Mouse (Mus musculus) embryonic facial prominence, embryonic 15.5 days (tissue): ENCODE results near the gene Pld2. TPM values are rescaled to one million over a fixed set of nuclear protein-coding genes. Genes with fewer than 3 reads are reported as not detected.

Source experiments
- ATAC-seq: fragments of 200-750 bp; cut with Nextera tagmentation; 2 replicates; pipeline ENCODE4 v1.8.0; 2017; ENCODE audit warnings: low read depth, moderate TSS enrichment; ENCODE audit not compliant: insufficient number of reproducible peaks, low FRiP score, low TSS enrichment
- H3K27ac ChIP-seq: fragments of 300-500 bp; sonication (generic); replicated peaks from 2 replicates; pipeline ENCODE4 v1.5.1; 2015; ENCODE audit warnings: mild to moderate bottlenecking, inconsistent platforms
- H3K27me3 ChIP-seq: fragments of 300-500 bp; sonication (generic); 2 replicates; pipeline ENCODE4 v1.6.1; 2015; ENCODE audit warnings: inconsistent platforms
- H3K36me3 ChIP-seq: fragments of 300-500 bp; sonication (generic); 2 replicates; pipeline ENCODE4 v1.6.1; 2015; ENCODE audit warnings: mild to moderate bottlenecking, inconsistent platforms
- H3K4me1 ChIP-seq: fragments of 300-500 bp; sonication (generic); 2 replicates; pipeline ENCODE4 v1.6.1; 2015; ENCODE audit warnings: inconsistent platforms
- H3K4me2 ChIP-seq: fragments of 300-500 bp; sonication (generic); replicated peaks from 2 replicates; pipeline ENCODE4 v1.6.1; 2015; ENCODE audit warnings: mild to moderate bottlenecking, inconsistent platforms
- H3K4me3 ChIP-seq: fragments of 300-500 bp; sonication (generic); replicated peaks from 2 replicates; pipeline ENCODE4 v1.5.1; 2015; ENCODE audit warnings: mild to moderate bottlenecking, inconsistent platforms
- H3K9ac ChIP-seq: fragments of 300-500 bp; sonication (generic); 2 replicates; pipeline ENCODE4 v1.6.1; 2015; ENCODE audit warnings: inconsistent platforms
- H3K9me3 ChIP-seq: fragments of 300-500 bp; sonication (generic); replicated peaks from 2 replicates; pipeline ENCODE4 v1.6.1; 2016; ENCODE audit warnings: inconsistent platforms
- WGBS: fragments of 180-500 bp; shearing (Covaris S2); methylation state at CpG from one replicate; pipeline ENCODE4 v1.1.7; 2015; 5-methylcytosine and 5-hydroxymethylcytosine counted together
- polyA plus RNA-seq: library from polyadenylated mRNA; unstranded; fragments of >200 nt; fragmentation: Nextera tagmentation; extraction: Ambion mirVana; gene quantifications from 2 replicates; pipeline ENCODE4 v1.2.1, GENCODE M21; 2015

Pld2 gene
- polyA plus RNA-seq = 10.3 and 13.2 TPM in 2 replicates

DNA sequence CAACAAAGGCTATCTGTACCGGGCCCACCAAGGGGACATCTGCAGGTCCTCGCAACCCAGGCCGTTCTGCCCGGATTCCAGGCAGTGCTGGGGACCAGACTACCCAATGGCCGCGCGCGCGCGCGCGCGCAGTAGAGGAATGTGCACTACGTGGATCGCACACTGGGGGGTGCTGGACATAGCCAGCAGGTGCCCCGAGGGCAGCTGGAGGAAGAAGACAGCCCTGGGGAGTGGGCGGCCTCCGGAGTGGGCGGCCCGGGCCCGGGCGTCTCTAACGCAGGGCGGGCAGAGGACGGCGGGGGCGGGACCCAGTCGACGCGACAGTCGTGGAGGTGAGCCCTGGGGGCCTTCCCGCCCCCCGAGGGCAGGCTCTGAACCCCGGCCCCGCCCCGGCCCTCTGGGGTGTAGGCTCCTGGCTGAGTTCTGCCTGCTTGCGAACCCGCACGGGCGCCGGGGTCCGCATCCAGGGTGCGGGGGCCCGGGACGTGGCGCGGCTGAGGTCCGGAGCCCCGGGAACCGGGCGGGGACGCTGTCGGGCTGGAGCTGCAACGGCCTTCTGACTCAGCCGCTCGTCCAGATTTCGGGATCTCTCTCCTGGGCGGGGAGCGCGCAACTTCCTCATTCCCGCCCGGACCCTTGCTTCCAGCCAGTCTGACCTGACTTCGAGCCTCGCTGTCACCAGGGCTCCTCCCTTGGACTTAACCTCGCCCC lies at the start of gene Pld2:
Gene Pld2 (plus strand): TSS at position 188 of the 711 bp plus-strand sequence.
- H3K4me3 ChIP-seq = peak within 1 kb of the TSS; percentile 62
- peak within 1 kb of the TSS; percentile 83 for H3K4me2 ChIP-seq
- H3K9me3 ChIP-seq = no peaks in the 10 kb centered on the region
- H3K9ac ChIP-seq = peak within 1 kb of the TSS; percentile 52
- 1% methylated on average over 58 of the region's 65 CpGs for WGBS
- peaks cover 16% of the 10 kb centered on the region; the same call in 1 of the 2 replicates for H3K4me1 ChIP-seq
- no peaks in the 10 kb centered on the region; the same call in 1 of the 2 replicates for H3K27me3 ChIP-seq
- no peaks in the 10 kb centered on the region for H3K36me3 ChIP-seq
- peak; percentile 92 for ATAC-seq
- H3K27ac ChIP-seq = peak within 1 kb of the TSS; percentile 60; the same call in 1 of the 2 replicates

DNA sequence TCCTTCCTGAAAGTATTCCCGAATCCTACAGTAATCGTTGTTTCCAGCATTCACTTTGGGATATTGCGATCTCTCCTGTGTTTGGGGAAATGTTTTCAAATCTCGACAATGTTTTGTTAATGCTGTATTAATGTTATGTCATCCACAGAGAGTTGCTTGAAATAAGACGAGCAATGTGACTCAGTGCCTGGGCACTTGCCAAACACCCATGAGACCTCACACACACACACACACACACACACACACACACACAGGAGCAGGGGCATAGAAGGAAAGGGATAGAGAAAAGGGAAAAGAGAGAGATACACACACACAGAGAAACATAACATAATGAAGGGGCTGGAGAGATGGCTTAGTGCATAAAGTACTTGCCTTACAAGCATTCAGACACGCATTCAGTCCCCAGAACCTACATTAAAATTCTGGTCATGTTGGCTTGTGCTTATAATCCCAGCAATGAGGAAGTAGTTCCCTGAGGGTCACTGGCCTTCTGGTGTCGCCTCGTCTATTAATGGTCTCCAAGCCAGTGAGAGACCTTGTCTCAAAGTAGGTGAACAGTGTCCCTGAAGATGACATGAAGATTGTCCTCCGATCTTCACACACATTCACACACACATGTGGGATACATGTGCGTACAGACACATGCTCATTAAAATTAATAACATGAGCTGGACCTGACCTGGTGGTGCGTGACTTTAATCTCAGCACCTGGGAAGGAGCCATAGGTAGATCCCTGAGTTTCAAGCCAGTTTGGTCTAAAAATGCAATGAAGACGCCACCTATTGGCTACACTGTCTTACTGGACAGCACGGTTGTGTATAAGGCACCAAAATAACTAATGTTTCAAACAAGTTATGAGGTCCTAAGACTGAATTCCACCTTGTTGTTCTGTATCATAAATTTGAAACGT lies 40.0 kb upstream of the Pld2 start:
- Histone ChIP-seq H3K9ac (no peak overlapping the region), H3K9me3 (no peaks in the 10 kb centered on the region), H3K27ac (no peak overlapping the region), H3K4me1 (no peaks in the 10 kb centered on the region), H3K27me3 (no peaks in the 10 kb centered on the region), H3K4me3 (no peak overlapping the region), H3K36me3 (no peaks in the 10 kb centered on the region), H3K4me2 (no peak overlapping the region)
- WGBS = 67% methylated on average over 14 of the region's 14 CpGs
- no peak for ATAC-seq

DNA sequence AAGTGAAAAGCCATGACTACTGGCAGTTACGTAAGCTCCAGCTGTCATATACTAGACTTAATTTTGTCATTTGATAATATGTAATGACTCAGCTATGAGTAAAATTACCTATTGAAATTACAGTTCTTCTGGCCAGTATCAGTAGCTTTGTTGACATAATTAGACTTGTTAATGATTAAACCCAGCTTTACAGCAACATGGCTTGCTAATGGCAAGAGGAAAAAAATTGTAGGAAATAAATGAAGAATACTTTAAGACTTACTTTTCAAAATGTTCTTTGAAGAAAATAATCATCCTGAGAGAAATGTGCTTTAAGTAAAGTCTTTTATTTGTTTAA lies 39.4 kb upstream of the Pld2 start:
- Histone ChIP-seq H3K27ac (no peak overlapping the region), H3K4me2 (no peak overlapping the region), H3K4me1 (no peaks in the 10 kb centered on the region), H3K9me3 (no peaks in the 10 kb centered on the region), H3K4me3 (no peak overlapping the region), H3K27me3 (no peaks in the 10 kb centered on the region), H3K36me3 (no peaks in the 10 kb centered on the region), H3K9ac (no peak overlapping the region)
- 87% methylated on average over 1 of the region's 1 CpGs for WGBS
- no peak for ATAC-seq

DNA sequence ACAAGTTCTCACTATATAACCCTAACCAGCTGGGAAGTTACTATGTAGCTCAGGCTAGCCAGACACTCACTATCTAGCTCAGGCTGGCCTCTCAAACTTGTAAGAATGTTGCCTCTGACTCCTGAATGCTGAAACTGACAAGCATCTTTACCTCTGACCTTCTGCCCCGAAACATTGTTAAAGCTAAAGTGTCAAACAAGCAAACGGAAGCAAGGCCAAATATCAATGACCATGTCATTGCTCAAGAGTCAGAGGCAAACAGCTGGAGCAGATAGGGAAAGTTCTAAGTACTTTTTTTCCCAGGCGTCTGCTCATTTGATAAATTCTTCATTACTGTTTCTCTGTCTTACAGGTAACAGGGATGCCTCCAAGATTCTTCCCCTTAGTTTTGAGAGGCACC lies 37.8 kb upstream of the Pld2 start:
- no peaks in the 10 kb centered on the region for H3K27me3 ChIP-seq
- no peak overlapping the region for H3K27ac ChIP-seq
- no peaks in the 10 kb centered on the region for H3K36me3 ChIP-seq
- H3K4me1 ChIP-seq = no peaks in the 10 kb centered on the region
- no peaks in the 10 kb centered on the region for H3K9me3 ChIP-seq
- H3K4me3 ChIP-seq = no peak overlapping the region
- 62% methylated on average over 3 of the region's 3 CpGs for WGBS
- no peak overlapping the region for H3K4me2 ChIP-seq
- H3K9ac ChIP-seq = no peak overlapping the region
- no peak for ATAC-seq

DNA sequence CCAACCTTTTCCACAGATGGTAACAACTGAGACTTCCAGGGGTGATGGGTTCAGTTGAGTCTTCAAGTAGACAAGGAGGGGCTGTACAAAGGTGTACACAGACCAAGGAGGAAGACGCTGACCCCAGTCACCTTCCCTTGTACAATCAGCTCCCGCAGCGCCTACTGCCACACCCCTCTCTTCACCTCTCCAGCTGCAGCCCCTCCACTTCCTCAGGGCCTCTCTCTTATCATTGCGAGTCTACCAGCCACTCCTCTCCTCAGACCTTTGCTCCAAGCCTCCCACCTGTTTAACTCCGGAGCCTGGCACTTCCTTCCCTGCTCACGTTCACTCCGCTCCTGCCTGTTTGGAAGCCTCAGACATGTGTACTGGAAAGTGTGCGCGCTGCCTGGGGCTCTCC lies 34.9 kb upstream of the Pld2 start, which contains the start of gene Tm4sf5:
Gene Tm4sf5 (plus strand): TSS at position 275 of the 400 bp plus-strand sequence.
- Histone ChIP-seq H3K9me3 (no peaks in the 10 kb centered on the region), H3K27me3 (no peaks in the 10 kb centered on the region), H3K4me3 (no peak within 1 kb of the TSS), H3K4me1 (peaks cover 3% of the 10 kb centered on the region; the same call in 1 of the 2 replicates), H3K27ac (no peak within 1 kb of the TSS), H3K9ac (no peak within 1 kb of the TSS), H3K4me2 (no peak within 1 kb of the TSS), H3K36me3 (no peaks in the 10 kb centered on the region)
- 70% methylated on average over 9 of the region's 9 CpGs for WGBS
- no peak for ATAC-seq

DNA sequence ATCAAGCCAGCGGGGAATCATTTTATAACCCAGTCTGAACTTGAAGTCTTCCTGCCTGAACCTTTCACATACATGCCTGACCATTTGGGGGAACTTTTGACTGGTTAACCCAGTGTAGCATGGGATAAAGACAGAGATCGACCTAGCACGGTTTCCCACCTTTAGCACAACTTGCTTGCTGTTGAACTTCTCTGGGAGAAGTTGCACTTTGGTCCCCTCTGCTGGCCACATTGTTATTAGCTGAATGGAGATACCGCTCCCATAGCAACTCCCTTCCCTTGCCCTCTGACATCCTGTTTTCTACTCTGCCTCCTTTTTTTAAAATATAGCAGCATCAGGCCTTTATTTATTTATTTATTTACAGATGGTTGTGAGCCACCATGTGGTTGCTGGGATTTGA lies 33.5 kb upstream of the Pld2 start:
- no peak for ATAC-seq
- Histone ChIP-seq H3K4me2 (no peak overlapping the region), H3K27me3 (no peaks in the 10 kb centered on the region), H3K9ac (no peak overlapping the region), H3K9me3 (no peaks in the 10 kb centered on the region), H3K36me3 (no peaks in the 10 kb centered on the region), H3K4me1 (peaks cover 7% of the 10 kb centered on the region; the same call in 1 of the 2 replicates), H3K4me3 (no peak overlapping the region), H3K27ac (no peak overlapping the region)
- WGBS = 23% methylated on average over 4 of the region's 4 CpGs

DNA sequence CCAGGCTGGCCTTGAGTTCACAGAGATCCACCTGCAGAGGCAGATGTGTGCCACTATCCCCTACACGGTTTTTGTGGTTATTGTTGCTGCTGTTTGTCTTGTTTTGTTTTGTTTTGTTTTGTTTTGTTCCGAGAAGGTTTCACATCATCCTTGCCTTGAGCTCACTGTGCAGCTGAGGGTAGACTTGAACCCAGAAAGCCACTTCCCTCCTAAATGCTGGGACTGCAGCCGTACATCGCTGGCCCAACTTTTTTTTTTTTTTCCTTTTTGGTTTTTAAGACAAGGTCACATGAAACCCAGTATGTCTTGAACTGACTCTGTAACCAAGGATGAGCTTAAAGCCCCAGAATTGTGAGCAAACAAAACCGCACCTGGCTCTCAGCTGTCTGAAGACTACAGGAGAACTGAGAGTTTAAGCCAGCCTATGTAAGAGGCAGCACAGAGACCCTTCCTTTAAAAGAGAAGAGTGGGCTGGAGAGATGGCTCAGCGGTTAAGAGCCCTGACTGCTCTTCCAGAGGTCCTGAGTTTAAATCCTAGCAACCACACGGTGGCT lies 32.8 kb upstream of the Pld2 start:
- H3K27ac ChIP-seq = no peak overlapping the region
- ATAC-seq = no peak
- H3K27me3 ChIP-seq = no peaks in the 10 kb centered on the region
- no peak overlapping the region for H3K4me3 ChIP-seq
- 66% methylated on average over 7 of the region's 7 CpGs for WGBS
- peaks cover 7% of the 10 kb centered on the region; the same call in 1 of the 2 replicates for H3K4me1 ChIP-seq
- H3K9me3 ChIP-seq = no peaks in the 10 kb centered on the region
- H3K9ac ChIP-seq = no peak overlapping the region
- no peak overlapping the region for H3K4me2 ChIP-seq
- no peaks in the 10 kb centered on the region for H3K36me3 ChIP-seq

DNA sequence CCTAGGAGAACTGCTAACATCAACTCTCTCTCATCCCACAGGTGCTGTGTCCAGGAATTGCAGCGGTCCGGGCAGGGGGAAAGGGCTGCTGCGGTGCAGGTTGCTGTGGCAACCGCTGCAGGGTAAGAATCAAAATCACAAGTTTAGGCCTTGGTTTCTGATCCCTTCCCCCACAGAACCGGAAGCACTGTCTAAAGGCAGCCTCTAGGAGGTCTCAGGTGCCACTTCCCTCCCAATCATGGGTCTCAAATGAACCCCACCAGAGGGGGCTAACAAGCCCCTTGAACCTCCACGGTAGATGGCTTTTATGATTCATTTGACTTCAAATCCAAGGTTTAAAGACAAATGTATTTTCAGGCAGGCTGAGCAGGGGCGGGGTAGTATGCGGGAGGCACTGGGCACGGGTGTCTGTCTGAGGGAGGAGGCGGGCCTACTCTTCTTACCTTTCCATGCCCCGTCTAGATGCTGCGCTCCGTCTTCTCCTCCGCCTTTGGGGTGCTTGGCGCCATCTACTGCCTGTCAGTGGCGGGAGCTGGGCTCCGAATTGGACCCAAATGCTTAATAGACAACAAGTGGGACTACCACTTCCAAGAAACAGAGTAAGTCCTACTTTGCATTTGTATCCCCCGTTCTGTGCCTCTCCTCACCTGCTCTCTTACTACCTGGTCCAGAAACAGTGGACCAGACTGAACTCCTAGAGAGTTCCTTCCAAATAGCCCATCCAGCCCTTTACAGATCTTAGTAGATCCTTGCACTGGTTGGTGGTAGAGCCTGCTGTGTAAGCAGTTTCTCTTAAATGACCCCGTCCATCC lies 29.9 kb upstream of the Pld2 start:
- H3K4me3 ChIP-seq = no peak overlapping the region
- WGBS = 9% methylated on average over 19 of the region's 19 CpGs
- no peaks in the 10 kb centered on the region for H3K36me3 ChIP-seq
- peaks cover 7% of the 10 kb centered on the region; the same call in 1 of the 2 replicates for H3K4me1 ChIP-seq
- no peak for ATAC-seq
- peak overlapping the region; percentile 32 for H3K4me2 ChIP-seq
- H3K9ac ChIP-seq = no peak overlapping the region
- H3K27ac ChIP-seq = no peak overlapping the region
- H3K9me3 ChIP-seq = no peaks in the 10 kb centered on the region
- H3K27me3 ChIP-seq = peaks cover 6% of the 10 kb centered on the region; the same call in 1 of the 2 replicates

DNA sequence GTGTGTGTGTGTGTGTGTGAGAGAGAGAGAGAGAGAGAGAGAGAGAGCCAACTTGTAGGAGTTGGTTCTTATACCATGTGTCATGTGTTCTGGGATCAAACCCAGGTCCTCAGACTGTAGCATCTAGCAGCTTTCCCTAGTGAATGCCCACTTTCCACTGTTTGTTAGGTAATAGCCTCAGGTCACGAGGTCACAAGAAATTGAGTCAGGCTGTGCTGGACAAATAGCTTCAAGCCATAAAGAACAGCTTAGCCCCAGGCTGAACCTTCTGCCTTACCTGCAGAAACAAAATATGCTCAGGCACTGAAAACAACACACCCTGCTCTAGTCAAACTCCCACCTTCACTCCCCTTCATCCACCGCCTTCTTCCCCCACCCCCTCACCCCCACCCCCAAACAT lies 28.6 kb upstream of the Pld2 start:
- peaks cover 6% of the 10 kb centered on the region; the same call in 1 of the 2 replicates for H3K27me3 ChIP-seq
- H3K36me3 ChIP-seq = no peaks in the 10 kb centered on the region
- no peak overlapping the region for H3K27ac ChIP-seq
- H3K9ac ChIP-seq = no peak overlapping the region
- ATAC-seq = no peak
- peaks cover 7% of the 10 kb centered on the region; the same call in 1 of the 2 replicates for H3K4me1 ChIP-seq
- H3K4me2 ChIP-seq = no peak overlapping the region
- H3K4me3 ChIP-seq = no peak overlapping the region
- H3K9me3 ChIP-seq = no peaks in the 10 kb centered on the region
- WGBS = 58% methylated on average over 2 of the region's 2 CpGs

DNA sequence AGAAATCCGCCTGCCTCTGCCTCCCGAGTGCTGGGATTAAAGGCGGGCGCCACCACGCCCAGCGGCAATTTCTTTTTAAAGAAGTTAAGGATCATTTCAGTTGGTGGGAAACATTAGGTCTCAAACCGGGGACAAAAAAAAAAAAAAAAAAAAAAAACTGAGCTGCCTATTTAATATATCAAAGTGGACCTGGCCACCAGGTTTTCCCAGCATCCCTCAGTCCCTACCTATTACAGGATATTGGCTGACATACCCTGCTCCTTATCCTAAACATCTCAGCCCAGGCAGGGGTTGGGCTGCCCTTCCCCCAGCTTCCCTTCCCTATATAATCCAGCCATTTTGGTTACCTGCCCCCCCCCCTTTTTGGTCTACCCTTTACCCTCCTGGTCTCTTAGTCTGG lies 28.0 kb upstream of the Pld2 start:
- no peak overlapping the region for H3K27ac ChIP-seq
- no peak overlapping the region for H3K4me2 ChIP-seq
- peaks cover 7% of the 10 kb centered on the region; the same call in 1 of the 2 replicates for H3K4me1 ChIP-seq
- H3K27me3 ChIP-seq = peaks cover 6% of the 10 kb centered on the region; the same call in 1 of the 2 replicates
- no peak overlapping the region for H3K4me3 ChIP-seq
- no peak overlapping the region for H3K9ac ChIP-seq
- 86% methylated on average over 7 of the region's 7 CpGs for WGBS
- H3K36me3 ChIP-seq = no peaks in the 10 kb centered on the region
- ATAC-seq = no peak
- H3K9me3 ChIP-seq = no peaks in the 10 kb centered on the region
